Mouse (Mus musculus) embryo, embryonic 11 days (tissue): Measurements from ENCODE around the gene Cabs1.

Source experiments
- DNase-seq: peaks from one replicate; pipeline ENCODE4 v3.0.0-alpha.2; 2015

Gene Cabs1

DNA sequence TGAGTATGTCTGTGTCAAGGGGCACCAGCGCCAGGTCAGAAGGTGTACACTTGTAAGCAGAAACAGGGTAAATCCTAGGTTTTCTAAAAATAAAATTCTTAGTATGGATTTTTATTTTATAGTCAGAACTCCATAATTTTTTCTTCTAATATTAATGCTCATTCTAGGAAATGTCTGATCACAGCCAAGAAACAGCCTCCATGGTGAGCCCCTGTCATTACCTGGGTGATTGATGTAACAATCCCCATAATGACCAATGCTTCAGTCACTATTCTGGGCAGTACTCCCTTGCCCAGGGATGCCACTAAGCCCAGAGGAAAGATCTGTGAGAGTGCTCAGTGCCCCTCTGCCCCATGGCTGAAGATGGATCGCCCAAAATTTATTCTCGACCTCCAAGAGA, at the start of gene Cabs1:
Cabs1 (plus strand) TSS at position 301 of the 400 bp plus-strand sequence.
- DNase-seq: no peak

DNA sequence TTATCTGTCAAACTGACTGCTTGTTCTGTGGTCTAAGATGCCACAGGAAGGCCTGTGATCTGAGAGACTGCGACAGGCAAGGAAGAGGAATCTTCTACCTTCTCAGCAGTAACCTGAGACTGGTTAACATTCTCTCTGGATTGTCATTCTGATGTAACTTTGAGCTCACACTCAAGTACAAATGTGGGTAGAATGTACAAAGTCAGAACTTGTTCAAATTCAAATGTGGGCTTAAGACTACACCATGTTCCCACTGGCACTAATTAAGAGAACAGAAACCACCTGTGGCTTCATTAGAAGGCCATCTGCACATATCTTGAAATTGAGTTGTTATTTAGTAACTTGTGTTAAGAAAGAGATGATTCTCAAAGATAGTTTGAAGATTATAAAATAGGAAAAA, 47.6 kb upstream of the Cabs1 start:
- DNase-seq: no peak

- DNase-seq: peak; percentile 19
Measured at GRCm38 (mm10) chr5:87940752-87941151, 38.5 kb upstream of the Cabs1 start.

DNA sequence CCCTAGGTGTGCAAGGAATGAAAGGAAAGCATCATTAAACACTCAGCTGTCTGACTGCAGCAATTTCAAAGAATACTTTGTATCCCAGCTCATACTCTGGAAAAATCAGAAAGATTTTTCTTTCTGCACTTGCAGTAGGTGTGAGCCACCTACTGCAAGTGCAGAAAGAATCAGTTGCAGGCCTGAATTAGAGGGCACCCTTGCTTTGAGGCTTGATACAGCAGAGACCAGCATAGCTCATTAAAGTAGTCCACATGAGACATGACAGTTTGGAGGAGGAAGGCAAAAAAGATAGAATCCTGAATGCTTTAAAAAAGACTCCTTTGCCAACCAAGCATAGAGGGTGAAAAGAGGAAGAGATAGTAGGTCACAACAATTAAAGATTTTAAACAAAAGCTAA, 36.7 kb upstream of the Cabs1 start:
- no peak for DNase-seq

- no peak for DNase-seq
Measured at GRCm38 (mm10) chr5:87951836-87952235, 27.4 kb upstream of the Cabs1 start.

DNA sequence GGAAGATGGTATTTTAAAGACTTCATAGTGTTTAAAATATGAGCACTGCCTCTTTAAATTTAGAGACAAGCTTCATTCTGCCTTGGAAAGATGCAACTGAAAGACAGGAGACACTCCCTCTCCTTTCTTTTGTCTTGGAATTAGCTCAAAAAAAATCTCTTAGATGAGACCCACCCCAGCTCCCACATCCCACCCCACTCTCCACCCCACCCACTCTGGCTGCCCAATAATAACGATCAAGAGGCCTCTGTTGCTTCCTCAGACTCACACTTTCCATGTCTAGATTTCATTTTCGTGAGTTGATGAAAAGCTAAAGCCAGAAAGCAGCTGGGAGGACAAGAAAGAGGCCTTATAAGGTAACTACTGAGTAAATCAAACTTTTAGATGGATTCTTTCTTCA, 10.0 kb upstream of the Cabs1 start, which contains the start of the genes 2310003L06Rik and Gm28434:
2310003L06Rik (plus strand) TSS at position 259 of the 400 bp plus-strand sequence.
Gm28434 (plus strand) TSS at position 317 of the 400 bp plus-strand sequence.
- DNase-seq: no peak

DNA sequence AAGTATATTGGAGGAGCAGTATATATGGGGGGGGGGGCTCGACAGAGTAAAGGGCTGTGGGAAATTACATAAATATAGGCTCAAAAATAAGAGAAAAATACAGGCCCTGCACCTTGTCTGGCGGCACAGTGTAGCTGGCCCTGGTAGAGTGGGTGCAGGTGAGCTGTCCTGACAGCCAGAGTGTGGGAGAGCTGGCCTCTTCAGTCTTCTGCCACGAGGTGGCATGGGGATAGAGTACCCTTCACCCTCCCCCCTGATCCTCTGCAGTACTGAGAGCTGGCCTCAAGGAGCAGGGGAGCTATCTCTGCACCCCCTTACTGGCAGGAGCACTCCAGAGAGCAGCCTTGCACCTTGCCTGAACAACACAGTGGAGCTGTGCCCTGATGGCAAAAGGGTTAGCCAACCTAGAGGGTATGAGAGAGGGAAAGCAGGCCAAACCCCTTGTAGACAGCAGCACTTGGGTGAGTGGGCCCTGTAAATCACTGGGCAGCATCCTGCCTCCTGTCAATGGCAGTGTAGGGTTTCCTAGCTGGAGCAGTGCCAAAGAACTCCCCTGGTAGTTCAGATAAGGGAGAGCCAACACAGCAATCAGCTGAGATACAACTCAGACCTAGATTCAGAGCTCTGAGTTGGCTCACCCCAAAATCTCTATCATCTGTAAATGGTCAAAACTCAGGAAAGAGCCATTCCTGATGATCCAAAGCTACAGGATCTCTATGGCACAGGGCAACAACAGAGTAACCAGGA, 3.4 kb downstream of the Cabs1 start:
- DNase-seq: no peak

DNA sequence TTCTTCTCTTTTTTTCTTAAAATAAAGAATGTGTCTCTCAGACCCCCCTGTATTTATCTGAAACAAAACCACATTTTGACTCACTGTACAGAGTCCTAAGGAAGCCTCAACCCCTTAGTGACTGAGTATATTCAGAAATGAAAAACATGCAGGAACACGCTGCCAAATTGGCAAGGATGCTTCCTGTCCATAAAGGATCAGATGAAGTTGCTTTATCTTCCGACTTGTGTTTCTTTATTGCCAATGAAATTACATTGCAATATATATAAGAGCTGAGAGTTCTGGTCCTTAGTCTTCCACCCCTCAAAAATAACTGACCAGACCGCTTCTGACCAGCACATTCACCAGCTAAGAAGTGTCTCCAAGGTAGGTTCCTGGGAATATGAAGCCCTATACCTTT, 23.0 kb downstream of the Cabs1 start, which contains the start of gene Smr3a:
Smr3a (plus strand) TSS at position 301 of the 400 bp plus-strand sequence.
- DNase-seq: no peak

DNA sequence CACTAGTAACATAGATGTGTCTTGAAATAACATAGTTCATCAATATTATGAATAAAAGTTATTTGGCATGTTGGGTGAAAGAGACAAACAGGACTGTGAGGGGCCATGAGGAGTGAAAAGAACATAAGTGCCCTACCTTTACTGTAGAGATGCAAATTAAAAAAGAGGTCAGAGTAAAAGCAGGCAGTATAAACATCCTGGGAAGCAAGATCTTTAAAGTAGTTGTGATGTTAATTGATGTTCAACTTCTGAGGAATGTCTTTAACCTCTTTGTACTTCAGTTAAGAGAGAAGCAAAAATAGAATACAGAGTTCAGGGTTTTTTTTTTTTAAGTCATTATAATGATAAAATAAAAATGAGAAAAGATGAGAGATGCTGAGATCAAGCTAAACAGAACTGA, 26.0 kb downstream of the Cabs1 start:
- DNase-seq: no peak
